Mouse (Mus musculus): ENCODE results near the gene Odf2. TPM values are rescaled to one million over a fixed set of nuclear protein-coding genes. Genes with fewer than 3 reads are reported as not detected.

Gene Odf2
- polyA plus RNA-seq, 1 experiment from 2014 or later, result 81.7 TPM

DNA sequence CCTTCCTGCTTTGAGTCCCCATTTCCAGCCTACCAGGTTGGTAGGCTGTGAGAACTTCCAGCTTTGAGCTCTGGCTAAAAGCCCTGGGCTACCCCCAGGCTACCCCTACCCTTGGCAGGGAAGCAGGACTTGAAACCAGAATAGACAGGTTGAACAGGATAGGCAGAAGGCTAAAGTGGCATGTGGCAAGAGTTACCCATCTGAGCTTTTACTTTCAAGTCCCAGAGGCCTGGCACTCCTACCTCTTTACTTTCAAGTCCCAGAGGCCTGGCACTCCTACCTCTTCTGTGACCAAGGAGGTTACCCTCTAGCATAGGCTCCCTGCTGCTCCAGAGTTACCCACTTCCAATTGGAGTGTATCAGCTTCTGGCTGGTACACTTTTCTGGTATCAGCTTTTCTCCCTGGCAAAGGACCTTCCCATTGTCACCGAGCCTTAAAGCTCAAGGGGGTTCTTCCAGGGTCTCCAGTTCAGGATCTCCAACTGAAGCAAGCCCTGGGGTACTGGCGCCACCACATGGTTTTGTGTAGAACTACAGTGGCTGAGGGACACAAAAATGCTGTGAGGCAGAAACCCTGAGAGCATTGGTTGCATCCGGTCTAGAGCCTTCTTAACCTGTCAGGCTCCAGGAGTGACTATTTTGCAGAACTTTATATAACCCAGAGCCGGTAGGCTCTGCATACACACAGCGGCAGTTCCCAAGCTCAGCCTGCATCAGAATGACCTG is 30.1 kb upstream of the Odf2 start:
- ATAC-seq (replicated peaks; ENCODE audit: low FRiP score) (no peak), DNase-seq (ENCODE audit: low spot score) (no peak)
- no peaks in the 10 kb centered on the region for H3K4me1 ChIP-seq (replicated peaks; ENCODE audit: control insufficient read depth, insufficient read depth, low read length)
- WGBS, result 8% methylated on average over 5 of the region's 5 CpGs
- no peak overlapping the region for H3K4me3 ChIP-seq (ENCODE audit: low read depth, low read length)
- no peaks in the 10 kb centered on the region; the same call in 1 of the 2 replicates for H3K27me3 ChIP-seq (replicated peaks; ENCODE audit: control insufficient read depth, insufficient read depth, low read length)
- no peaks in the 10 kb centered on the region for H3K36me3 ChIP-seq (ENCODE audit: control insufficient read depth, insufficient read depth, low read length)
- H3K4me2 ChIP-seq, result no peak overlapping the region
- no peaks in the 10 kb centered on the region for H3K9me3 ChIP-seq (ENCODE audit: control insufficient read depth, low read length)
- H3K27ac ChIP-seq (ENCODE audit: low read depth, low read length), result no peak overlapping the region
- no peak overlapping the region for H3K9ac ChIP-seq (ENCODE audit: low read depth, low read length)

GRCm38 (mm10) chr2:29865125-29865524 is 23.9 kb upstream of the Odf2 start:
- H3K9ac ChIP-seq (ENCODE audit: low read depth, low read length), result no peak overlapping the region
- 67% methylated on average over 4 of the region's 4 CpGs for WGBS
- no peaks in the 10 kb centered on the region for H3K9me3 ChIP-seq (ENCODE audit: control insufficient read depth, low read length)
- H3K27ac ChIP-seq (ENCODE audit: low read depth, low read length), result no peak overlapping the region
- no peaks in the 10 kb centered on the region for H3K27me3 ChIP-seq (replicated peaks; ENCODE audit: control insufficient read depth, insufficient read depth, low read length)
- H3K4me1 ChIP-seq (replicated peaks; ENCODE audit: control insufficient read depth, insufficient read depth, low read length), result no peaks in the 10 kb centered on the region; the same call in none of the 2 replicates
- ATAC-seq (replicated peaks; ENCODE audit: low FRiP score) (no peak), DNase-seq (ENCODE audit: low spot score) (no peak)
- H3K4me2 ChIP-seq, result no peak overlapping the region
- H3K4me3 ChIP-seq (ENCODE audit: low read depth, low read length), result no peak overlapping the region
- H3K36me3 ChIP-seq (ENCODE audit: control insufficient read depth, insufficient read depth, low read length), result no peaks in the 10 kb centered on the region

- Histone ChIP-seq H3K4me3 (ENCODE audit: low read depth, low read length) (peak within 1 kb of the TSS; percentile 68), H3K9ac (ENCODE audit: low read depth, low read length) (peak within 1 kb of the TSS; percentile 85), H3K9me3 (ENCODE audit: control insufficient read depth, low read length) (no peaks in the 10 kb centered on the region), H3K4me1 (replicated peaks; ENCODE audit: control insufficient read depth, insufficient read depth, low read length) (peaks cover 6% of the 10 kb centered on the region), H3K27me3 (replicated peaks; ENCODE audit: control insufficient read depth, insufficient read depth, low read length) (no peaks in the 10 kb centered on the region), H3K27ac (ENCODE audit: low read depth, low read length) (peak within 1 kb of the TSS; percentile 97), H3K4me2 (peak within 1 kb of the TSS; percentile 97), H3K36me3 (ENCODE audit: control insufficient read depth, insufficient read depth, low read length) (peaks cover 11% of the 10 kb centered on the region)
- under 1% methylated on average over 44 of the region's 44 CpGs for WGBS
- DNase-seq (ENCODE audit: low spot score), result peak; percentile 92
- peak; percentile 87 for ATAC-seq (replicated peaks; ENCODE audit: low FRiP score)
Measured at GRCm38 (mm10) chr2:29868949-29869645, 19.9 kb upstream of the Odf2 start, which contains the start of gene Cercam. Cercam (plus strand) TSS chr2:29869164.

DNA sequence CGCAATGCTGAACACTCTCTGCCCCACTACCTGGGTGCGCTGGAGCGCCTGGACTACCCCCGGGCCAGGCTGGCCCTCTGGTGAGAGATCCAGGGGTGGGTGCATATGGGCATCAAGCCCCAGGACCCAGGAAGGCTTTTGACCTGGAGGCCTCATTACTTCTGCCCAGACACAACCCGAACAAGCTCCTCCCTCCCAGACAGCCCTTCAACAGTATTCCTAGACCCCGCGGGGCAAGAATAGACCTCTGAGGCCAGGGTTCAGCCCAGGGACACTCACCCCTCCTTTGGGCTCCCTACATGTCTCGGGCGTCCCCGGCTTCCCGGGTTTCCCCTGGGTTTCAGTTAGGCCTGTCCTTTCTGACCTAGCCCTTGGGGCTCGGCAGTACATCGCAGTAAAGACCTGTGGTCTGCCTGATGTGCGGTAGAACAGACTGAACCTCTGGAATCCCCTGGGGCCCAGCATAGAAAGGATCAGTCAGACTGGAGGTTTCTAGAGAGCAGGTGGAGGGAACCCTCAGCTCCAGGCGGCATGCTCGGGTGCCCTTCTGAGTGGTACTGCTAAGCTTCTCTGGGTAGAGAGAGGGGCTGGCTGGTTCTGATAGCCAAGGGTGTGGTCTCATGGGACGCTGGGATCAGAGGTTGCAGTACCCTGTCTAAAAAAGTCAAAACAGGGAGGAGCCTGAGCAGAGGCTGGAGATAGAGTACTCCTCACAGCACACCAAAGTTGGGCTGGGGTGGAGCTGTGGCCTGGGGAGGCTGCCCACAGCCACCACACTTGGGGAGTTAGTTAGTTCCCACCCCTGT is 19.2 kb upstream of the Odf2 start:
- WGBS, result 3% methylated on average over 17 of the region's 17 CpGs
- peak overlapping the region; percentile 97 for H3K27ac ChIP-seq (ENCODE audit: low read depth, low read length)
- H3K9ac ChIP-seq (ENCODE audit: low read depth, low read length), result peak overlapping the region; percentile 85
- DNase-seq (ENCODE audit: low spot score) (peak; percentile 73), ATAC-seq (replicated peaks; ENCODE audit: low FRiP score) (peak; percentile 94)
- no peaks in the 10 kb centered on the region for H3K9me3 ChIP-seq (ENCODE audit: control insufficient read depth, low read length)
- H3K4me1 ChIP-seq (replicated peaks; ENCODE audit: control insufficient read depth, insufficient read depth, low read length), result peaks cover 6% of the 10 kb centered on the region
- H3K4me3 ChIP-seq (ENCODE audit: low read depth, low read length), result peak overlapping the region; percentile 68
- no peaks in the 10 kb centered on the region for H3K27me3 ChIP-seq (replicated peaks; ENCODE audit: control insufficient read depth, insufficient read depth, low read length)
- peak overlapping the region; percentile 97 for H3K4me2 ChIP-seq
- H3K36me3 ChIP-seq (ENCODE audit: control insufficient read depth, insufficient read depth, low read length), result peaks cover 11% of the 10 kb centered on the region

DNA sequence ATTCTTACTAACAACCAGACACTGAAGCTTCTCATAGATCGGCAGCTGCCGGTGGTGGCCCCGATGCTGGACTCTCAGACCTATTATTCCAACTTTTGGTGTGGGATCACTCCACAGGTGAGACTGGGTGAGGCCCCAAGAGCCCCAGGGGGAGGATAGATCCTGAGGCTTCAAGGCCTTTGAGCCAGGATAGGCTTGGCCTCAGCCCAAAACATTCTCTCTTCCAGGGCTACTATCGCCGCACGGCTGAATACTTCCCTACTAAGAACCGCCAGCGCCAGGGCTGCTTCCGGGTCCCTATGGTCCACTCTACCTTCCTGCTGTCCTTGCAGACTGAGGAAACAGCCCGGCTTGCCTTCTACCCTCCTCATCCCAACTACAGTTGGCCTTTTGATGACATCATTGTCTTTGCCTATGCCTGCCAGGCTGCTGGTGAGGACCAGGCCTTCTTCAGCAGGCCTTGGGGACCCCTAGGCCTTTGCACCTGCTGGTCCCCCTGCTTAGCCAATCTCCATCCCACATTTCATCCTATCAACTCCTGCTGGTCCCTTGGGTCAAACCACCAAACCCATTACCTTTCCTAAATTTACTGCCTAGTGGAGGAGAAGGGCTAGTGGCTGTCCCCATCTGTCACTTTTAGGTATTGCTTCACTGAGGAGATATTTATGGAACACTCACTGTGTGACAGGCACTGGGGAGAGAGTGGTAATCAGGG is 16.3 kb upstream of the Odf2 start:
- ATAC-seq (replicated peaks; ENCODE audit: low FRiP score) (no peak), DNase-seq (ENCODE audit: low spot score) (no peak)
- no peak overlapping the region for H3K4me2 ChIP-seq
- no peak overlapping the region for H3K27ac ChIP-seq (ENCODE audit: low read depth, low read length)
- no peaks in the 10 kb centered on the region for H3K9me3 ChIP-seq (ENCODE audit: control insufficient read depth, low read length)
- H3K36me3 ChIP-seq (ENCODE audit: control insufficient read depth, insufficient read depth, low read length), result peaks cover 17% of the 10 kb centered on the region
- H3K4me3 ChIP-seq (ENCODE audit: low read depth, low read length), result no peak overlapping the region
- H3K27me3 ChIP-seq (replicated peaks; ENCODE audit: control insufficient read depth, insufficient read depth, low read length), result no peaks in the 10 kb centered on the region
- 91% methylated on average over 10 of the region's 10 CpGs for WGBS
- H3K9ac ChIP-seq (ENCODE audit: low read depth, low read length), result no peak overlapping the region; the same call in 1 of the 2 replicates
- H3K4me1 ChIP-seq (replicated peaks; ENCODE audit: control insufficient read depth, insufficient read depth, low read length), result peaks cover 6% of the 10 kb centered on the region

- H3K27ac ChIP-seq (ENCODE audit: low read depth, low read length), result no peak overlapping the region
- peaks cover 6% of the 10 kb centered on the region for H3K4me1 ChIP-seq (replicated peaks; ENCODE audit: control insufficient read depth, insufficient read depth, low read length)
- DNase-seq (ENCODE audit: low spot score) (no peak), ATAC-seq (replicated peaks; ENCODE audit: low FRiP score) (no peak)
- WGBS, result 81% methylated on average over 4 of the region's 4 CpGs
- H3K36me3 ChIP-seq (ENCODE audit: control insufficient read depth, insufficient read depth, low read length), result peaks cover 22% of the 10 kb centered on the region
- no peaks in the 10 kb centered on the region for H3K27me3 ChIP-seq (replicated peaks; ENCODE audit: control insufficient read depth, insufficient read depth, low read length)
- no peak overlapping the region for H3K4me3 ChIP-seq (ENCODE audit: low read depth, low read length)
- no peaks in the 10 kb centered on the region for H3K9me3 ChIP-seq (ENCODE audit: control insufficient read depth, low read length)
- no peak overlapping the region for H3K4me2 ChIP-seq
- no peak overlapping the region for H3K9ac ChIP-seq (ENCODE audit: low read depth, low read length)
Measured at GRCm38 (mm10) chr2:29873801-29874200, 15.2 kb upstream of the Odf2 start.

- 90% methylated on average over 4 of the region's 4 CpGs for WGBS
- Histone ChIP-seq H3K27ac (ENCODE audit: low read depth, low read length) (no peak overlapping the region), H3K27me3 (replicated peaks; ENCODE audit: control insufficient read depth, insufficient read depth, low read length) (no peaks in the 10 kb centered on the region), H3K9me3 (ENCODE audit: control insufficient read depth, low read length) (no peaks in the 10 kb centered on the region), H3K4me1 (replicated peaks; ENCODE audit: control insufficient read depth, insufficient read depth, low read length) (no peaks in the 10 kb centered on the region; the same call in 1 of the 2 replicates), H3K4me2 (no peak overlapping the region), H3K9ac (ENCODE audit: low read depth, low read length) (no peak overlapping the region), H3K36me3 (ENCODE audit: control insufficient read depth, insufficient read depth, low read length) (peaks cover 30% of the 10 kb centered on the region), H3K4me3 (ENCODE audit: low read depth, low read length) (no peak overlapping the region)
- ATAC-seq (replicated peaks; ENCODE audit: low FRiP score) (no peak), DNase-seq (ENCODE audit: low spot score) (no peak)
Measured at GRCm38 (mm10) chr2:29878061-29878460, 11.0 kb upstream of the Odf2 start.

DNA sequence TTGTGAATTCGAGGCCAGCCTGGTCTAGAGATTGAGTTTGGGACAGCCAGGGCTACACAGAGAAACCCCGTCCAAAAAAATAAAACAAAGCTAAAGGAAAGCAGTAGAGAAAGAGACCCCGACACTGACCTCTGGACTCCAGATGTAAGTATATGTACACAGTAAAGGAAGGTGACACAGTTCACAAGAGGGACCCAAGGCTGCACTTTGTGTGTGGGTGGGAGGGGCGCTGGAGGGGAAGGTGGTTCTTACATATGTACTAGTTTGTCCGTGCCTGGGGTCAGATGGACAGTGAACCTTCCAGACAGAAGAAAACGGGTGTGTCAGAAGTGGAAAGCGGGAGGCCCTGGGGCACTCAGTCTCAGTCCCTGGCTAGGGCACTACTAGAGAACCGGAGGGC is 9.8 kb upstream of the Odf2 start:
- H3K4me3 ChIP-seq (ENCODE audit: low read depth, low read length), result no peak overlapping the region
- no peak overlapping the region for H3K9ac ChIP-seq (ENCODE audit: low read depth, low read length)
- ATAC-seq (replicated peaks; ENCODE audit: low FRiP score) (no peak), DNase-seq (ENCODE audit: low spot score) (no peak)
- no peak overlapping the region for H3K27ac ChIP-seq (ENCODE audit: low read depth, low read length)
- 70% methylated on average over 8 of the region's 8 CpGs for WGBS
- no peaks in the 10 kb centered on the region; the same call in 1 of the 2 replicates for H3K4me1 ChIP-seq (replicated peaks; ENCODE audit: control insufficient read depth, insufficient read depth, low read length)
- no peaks in the 10 kb centered on the region for H3K27me3 ChIP-seq (replicated peaks; ENCODE audit: control insufficient read depth, insufficient read depth, low read length)
- peaks cover 24% of the 10 kb centered on the region for H3K36me3 ChIP-seq (ENCODE audit: control insufficient read depth, insufficient read depth, low read length)
- H3K9me3 ChIP-seq (ENCODE audit: control insufficient read depth, low read length), result no peaks in the 10 kb centered on the region
- H3K4me2 ChIP-seq, result no peak overlapping the region

Measured in liver, embryonic 11.5 days (tissue).